Mouse (Mus musculus): ENCODE data around the gene Bbip1. TPM values are rescaled to one million over a fixed set of nuclear protein-coding genes. Genes with fewer than 3 reads are reported as not detected.
"Not testable (repeated sequence)": the region's sequence is repeated elsewhere in the genome, so short reads cannot be mapped to it uniquely, and the experiment has no call there.

Gene Bbip1
- polyA plus RNA-seq, 1 experiment from 2014 or later: 119 TPM

DNA sequence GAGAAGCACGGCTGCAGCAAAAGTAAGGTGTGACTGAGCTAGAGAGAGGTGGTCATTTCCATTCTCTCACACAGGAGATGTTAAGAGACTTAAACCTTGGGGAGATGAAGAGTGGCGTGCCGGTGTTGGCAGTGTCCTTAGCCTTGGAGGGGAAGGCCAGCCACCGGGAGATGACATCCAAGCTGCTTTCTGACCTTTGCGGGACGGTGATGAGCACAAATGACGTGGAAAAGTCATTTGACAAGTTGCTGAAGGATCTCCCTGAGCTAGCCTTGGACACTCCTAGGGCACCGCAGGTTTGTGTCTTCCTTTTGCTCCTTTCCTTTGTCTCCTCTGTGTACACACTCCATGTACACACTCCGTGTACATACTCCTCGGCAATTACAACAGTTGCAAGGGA lies 24.9 kb downstream of the Bbip1 start:
- Histone ChIP-seq H3K4me2 (replicated peaks) (no peak overlapping the region), H3K27ac (replicated peaks) (no peak overlapping the region), H3K4me1 (no peaks in the 10 kb centered on the region), H3K9me3 (0 out of 2 replicates have a peak, but pooled peaks cover under 1% of the 10 kb centered on the region), H3K9ac (replicated peaks) (no peak overlapping the region), H3K36me3 (peaks cover 70% of the 10 kb centered on the region), H3K27me3 (no peaks in the 10 kb centered on the region), H3K4me3 (no peak overlapping the region)
- 90% methylated on average over 10 of the region's 10 CpGs for WGBS
- no peak for ATAC-seq (ENCODE audit: low FRiP score, low read depth)

DNA sequence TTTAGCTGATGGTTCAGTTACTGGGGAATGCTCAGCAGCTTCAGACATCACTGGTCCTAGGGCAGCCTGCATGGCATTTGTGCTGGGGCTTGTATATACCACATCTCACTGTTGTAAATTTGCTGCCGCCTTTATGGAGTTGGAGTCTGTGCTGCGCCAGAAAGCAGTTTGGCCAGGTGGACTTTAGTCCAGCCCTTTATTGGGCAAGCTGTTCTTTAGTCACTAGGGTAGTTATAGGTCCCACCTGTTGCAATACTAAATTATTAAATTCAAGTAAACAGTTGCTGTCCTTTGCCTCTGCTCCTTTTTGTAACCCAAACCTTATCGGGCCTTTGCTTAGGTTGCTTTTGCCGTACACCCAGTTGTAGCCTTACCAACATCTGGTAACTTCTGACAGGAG lies 29.5 kb downstream of the Bbip1 start:
- WGBS: 95% methylated on average over 4 of the region's 4 CpGs
- H3K27ac ChIP-seq (replicated peaks): no peak overlapping the region
- no peak overlapping the region for H3K4me3 ChIP-seq
- no peaks in the 10 kb centered on the region for H3K9me3 ChIP-seq
- no peaks in the 10 kb centered on the region for H3K4me1 ChIP-seq
- ATAC-seq (ENCODE audit: low FRiP score, low read depth): no peak
- peaks cover 73% of the 10 kb centered on the region for H3K36me3 ChIP-seq
- no peaks in the 10 kb centered on the region for H3K27me3 ChIP-seq
- H3K4me2 ChIP-seq (replicated peaks): no peak overlapping the region
- no peak overlapping the region for H3K9ac ChIP-seq (replicated peaks)

DNA sequence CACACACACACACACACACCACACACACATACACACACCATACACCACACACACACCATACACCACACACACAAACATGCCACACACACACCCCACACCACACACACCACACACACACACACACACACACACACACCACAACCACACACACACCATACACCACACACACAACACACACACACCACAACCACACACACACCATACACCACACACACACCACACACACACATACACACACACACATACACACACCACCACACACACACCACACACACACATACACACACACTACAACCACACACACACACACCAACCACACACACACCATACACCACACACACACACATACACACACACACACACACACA lies 37.7 kb downstream of the Bbip1 start:
- not testable (repeated sequence) for H3K9ac ChIP-seq (replicated peaks); ATAC-seq (ENCODE audit: low FRiP score, low read depth); H3K27me3 ChIP-seq; H3K4me2 ChIP-seq (replicated peaks); H3K27ac ChIP-seq (replicated peaks); H3K4me3 ChIP-seq; H3K9me3 ChIP-seq
- H3K36me3 ChIP-seq: peaks cover 14% of the 10 kb centered on the region
- peaks cover 14% of the 10 kb centered on the region for H3K4me1 ChIP-seq

DNA sequence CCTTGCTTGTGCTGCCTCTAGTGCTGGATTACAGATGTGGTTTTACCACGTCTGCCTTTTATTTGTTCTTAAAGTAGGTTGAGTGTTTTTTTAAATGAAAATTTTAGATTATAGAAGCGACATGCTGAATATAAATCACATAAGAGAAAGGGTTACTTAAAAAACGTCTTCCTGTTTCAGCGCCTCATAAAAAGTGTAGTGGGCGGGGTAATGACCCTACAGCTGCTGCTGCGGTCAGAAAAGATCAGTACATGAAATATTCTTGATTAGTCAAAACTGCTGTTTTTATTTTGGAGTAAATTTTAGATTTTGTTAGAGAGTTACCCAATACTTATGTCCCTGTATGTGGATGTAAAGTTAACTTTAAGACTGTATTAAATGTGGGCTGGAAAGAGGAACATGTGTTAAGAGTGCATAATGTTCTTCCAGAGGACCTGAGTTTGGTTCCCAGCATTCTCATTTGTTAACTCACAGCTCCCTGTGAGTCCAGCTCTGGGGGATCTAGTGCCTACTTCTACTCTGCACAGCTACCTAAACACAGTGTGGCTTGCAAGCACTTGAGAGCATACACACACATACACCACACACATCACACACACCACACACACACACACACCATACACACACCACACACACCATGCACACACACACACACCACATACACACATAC lies 38.3 kb downstream of the Bbip1 start:
- no peaks in the 10 kb centered on the region for H3K27me3 ChIP-seq
- peaks cover 14% of the 10 kb centered on the region for H3K4me1 ChIP-seq
- 75% methylated on average over 6 of the region's 6 CpGs for WGBS
- no peak overlapping the region for H3K27ac ChIP-seq (replicated peaks)
- ATAC-seq (ENCODE audit: low FRiP score, low read depth): no peak
- H3K9me3 ChIP-seq: no peaks in the 10 kb centered on the region
- no peak overlapping the region for H3K4me2 ChIP-seq (replicated peaks)
- no peak overlapping the region for H3K4me3 ChIP-seq
- peaks cover 11% of the 10 kb centered on the region for H3K36me3 ChIP-seq
- H3K9ac ChIP-seq (replicated peaks): no peak overlapping the region

DNA sequence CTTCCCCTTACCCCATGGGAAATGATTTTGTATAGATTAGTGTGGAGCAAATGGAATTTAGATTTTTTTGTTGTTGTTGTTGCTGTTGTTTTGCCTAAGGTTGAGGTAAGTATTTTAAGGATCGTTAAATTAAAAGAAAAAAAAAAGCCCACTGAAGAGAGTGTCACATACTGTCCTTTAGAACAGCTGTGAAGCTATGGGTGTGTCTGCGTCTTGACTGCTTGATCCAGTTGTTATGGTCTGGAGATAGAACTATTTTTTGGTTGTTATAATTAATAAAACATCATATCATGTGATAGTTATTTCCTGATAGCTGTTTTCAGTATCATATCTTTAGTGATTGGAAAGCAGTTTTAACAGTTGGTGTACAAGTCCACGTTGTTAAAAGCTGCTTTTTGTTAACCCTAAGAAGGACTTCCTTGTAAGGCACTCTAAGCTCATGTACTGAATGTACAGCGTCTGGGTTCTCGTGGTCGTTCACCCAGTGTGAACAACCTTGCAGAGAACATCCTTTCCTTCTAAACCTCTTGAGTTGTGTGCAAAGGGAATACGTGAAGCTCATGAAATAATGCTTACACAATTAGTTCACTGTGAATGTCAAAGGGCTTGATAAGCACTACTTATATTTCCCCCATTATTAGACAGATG lies 39.5 kb downstream of the Bbip1 start:
- Histone ChIP-seq H3K4me2 (replicated peaks) (peak overlapping the region; percentile 67), H3K27ac (replicated peaks) (no peak overlapping the region), H3K9ac (replicated peaks) (no peak overlapping the region), H3K9me3 (no peaks in the 10 kb centered on the region), H3K36me3 (peaks cover 9% of the 10 kb centered on the region), H3K4me3 (peak overlapping the region; percentile 98), H3K27me3 (peaks cover 9% of the 10 kb centered on the region; the same call in 1 of the 2 replicates), H3K4me1 (peaks cover 14% of the 10 kb centered on the region)
- WGBS: 76% methylated on average over 7 of the region's 7 CpGs
- no peak for ATAC-seq (ENCODE audit: low FRiP score, low read depth)

DNA sequence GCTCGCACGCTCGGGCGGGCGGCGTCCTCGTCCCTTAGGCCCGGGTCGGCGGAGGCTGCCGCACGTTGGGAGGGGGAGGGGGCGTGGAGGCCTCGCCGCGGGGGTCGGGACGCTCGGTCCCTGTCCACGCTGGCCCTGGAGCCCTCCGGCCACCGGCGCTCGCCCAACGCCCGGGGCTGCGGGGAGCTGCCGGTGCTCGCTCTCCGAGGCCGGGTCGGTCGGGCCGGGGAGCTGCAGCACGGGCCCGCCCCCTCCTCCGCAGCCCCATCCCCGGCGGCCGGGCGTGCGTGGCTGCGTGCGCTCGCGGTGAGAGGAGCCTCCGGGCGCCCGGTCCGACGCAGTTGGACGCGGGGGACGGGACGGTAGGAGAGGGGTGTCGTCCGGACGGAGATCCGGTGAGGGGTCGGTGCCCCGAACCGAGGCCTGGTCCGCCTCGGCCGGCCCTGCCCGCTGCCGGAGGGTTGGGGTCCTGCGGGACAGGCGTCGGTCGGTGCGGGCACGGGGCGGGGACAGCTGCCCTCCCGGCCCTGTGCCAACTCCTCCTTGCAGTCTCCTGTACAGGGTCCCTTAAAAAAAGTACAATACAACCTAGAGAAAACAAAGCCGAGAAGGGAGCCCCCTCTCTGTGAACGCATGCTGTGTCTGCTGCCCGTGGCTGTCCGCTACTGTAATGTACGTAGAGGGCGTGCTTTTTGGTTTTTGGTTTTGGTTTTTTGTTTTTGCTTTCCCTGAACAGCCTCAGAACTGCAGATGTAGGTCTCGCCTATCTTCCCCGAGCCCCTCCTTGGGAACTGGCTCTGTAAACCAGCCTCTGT lies 40.7 kb downstream of the Bbip1 start:
- peaks cover 14% of the 10 kb centered on the region for H3K4me1 ChIP-seq
- under 1% methylated on average over 63 of the region's 83 CpGs for WGBS
- H3K9ac ChIP-seq (replicated peaks): peak overlapping the region; percentile 94
- peak; percentile 23 for ATAC-seq (ENCODE audit: low FRiP score, low read depth)
- no peaks in the 10 kb centered on the region for H3K9me3 ChIP-seq
- H3K27me3 ChIP-seq: peaks cover 11% of the 10 kb centered on the region; the same call in 1 of the 2 replicates
- H3K4me3 ChIP-seq: peak overlapping the region; percentile 98
- H3K36me3 ChIP-seq: no peaks in the 10 kb centered on the region
- peak overlapping the region; percentile 91 for H3K27ac ChIP-seq (replicated peaks)
- peak overlapping the region; percentile 67 for H3K4me2 ChIP-seq (replicated peaks)

DNA sequence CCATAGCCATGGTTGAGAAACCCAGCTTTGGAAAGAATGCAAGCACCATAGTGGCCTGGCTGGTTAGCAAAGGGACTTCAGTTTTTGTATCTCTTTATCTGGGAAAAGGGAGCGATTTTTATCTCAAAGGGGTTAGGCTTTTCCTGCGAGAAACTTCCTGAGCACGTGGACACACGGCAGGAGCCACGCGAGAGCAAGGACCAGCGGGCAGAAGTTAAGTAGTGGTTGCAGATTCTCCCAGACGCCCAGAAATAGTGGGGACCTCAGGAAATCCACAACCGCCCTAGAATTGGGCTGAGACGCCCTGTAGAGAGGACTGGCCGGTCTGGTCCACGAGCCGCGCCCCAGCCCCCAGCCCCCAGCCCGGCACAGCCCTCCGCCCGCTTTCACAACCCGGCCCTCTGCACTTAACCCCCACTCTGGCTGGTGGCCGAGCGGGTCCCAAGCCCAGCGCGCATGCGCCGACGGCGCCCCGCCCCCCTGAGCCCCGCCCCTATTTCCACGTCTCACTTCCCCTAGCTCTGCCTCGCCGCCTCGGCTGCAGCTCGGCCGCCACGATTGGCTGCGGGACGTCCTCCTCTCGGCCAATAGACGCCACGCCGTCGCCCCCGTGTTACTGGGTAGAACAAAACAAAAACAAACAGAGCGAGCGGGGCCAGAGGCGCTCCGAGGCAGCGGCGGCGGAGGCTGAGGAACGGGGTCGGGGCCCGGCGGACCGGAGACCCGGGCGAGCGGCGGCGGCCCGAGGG lies 41.5 kb downstream of the Bbip1 start:
- peak overlapping the region; percentile 98 for H3K4me3 ChIP-seq
- no peaks in the 10 kb centered on the region for H3K9me3 ChIP-seq
- peak; percentile 98 for ATAC-seq (ENCODE audit: low FRiP score, low read depth)
- peaks cover 14% of the 10 kb centered on the region for H3K4me1 ChIP-seq
- H3K36me3 ChIP-seq: no peaks in the 10 kb centered on the region
- WGBS: under 1% methylated on average over 57 of the region's 61 CpGs
- peak overlapping the region; percentile 91 for H3K27ac ChIP-seq (replicated peaks)
- H3K9ac ChIP-seq (replicated peaks): peak overlapping the region; percentile 94
- peak overlapping the region; percentile 67 for H3K4me2 ChIP-seq (replicated peaks)
- H3K27me3 ChIP-seq: peaks cover 11% of the 10 kb centered on the region; the same call in 1 of the 2 replicates

DNA sequence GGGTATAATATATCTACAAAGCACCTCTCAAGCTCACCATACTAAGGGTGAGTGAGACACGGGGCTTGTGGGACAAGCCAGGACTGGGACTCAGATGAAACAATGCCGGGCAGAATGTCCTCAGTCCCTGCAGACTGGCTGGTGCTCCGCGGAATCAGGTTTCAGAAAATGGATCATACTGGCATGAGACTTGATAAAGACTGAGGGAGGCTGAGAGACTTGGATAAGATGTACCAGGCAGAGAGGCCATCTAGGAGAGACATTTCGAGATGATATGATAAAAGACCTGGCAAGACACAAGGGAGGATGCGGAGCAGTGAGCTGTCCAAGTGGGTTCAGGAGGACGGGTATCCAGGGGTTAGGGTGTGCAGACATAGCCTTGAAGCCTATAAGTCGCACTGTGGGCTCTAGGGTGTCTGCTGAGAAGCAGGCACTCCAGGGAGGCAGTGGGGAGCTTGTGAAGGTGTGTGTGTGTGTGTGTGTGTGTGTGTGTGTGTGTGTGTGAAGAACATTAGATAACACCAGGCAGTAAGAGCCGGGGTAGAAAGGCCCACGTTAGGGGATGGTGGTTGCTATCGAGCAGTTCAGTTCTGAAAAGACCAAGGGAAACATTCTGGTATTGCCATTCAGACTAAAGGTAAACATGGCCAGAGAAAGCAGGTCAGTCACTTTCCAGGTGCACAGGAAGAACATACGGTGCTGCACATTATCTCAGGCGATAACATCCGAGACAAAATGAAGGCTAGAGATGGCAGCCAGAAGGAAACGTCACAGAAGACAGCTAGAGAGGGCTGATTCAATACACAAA lies 42.3 kb downstream of the Bbip1 start:
- H3K27ac ChIP-seq (replicated peaks): peak overlapping the region; percentile 91
- no peaks in the 10 kb centered on the region for H3K9me3 ChIP-seq
- H3K4me2 ChIP-seq (replicated peaks): peak overlapping the region; percentile 62
- no peaks in the 10 kb centered on the region for H3K36me3 ChIP-seq
- peaks cover 14% of the 10 kb centered on the region for H3K4me1 ChIP-seq
- WGBS: 64% methylated on average over 15 of the region's 15 CpGs
- peaks cover 11% of the 10 kb centered on the region; the same call in 1 of the 2 replicates for H3K27me3 ChIP-seq
- H3K9ac ChIP-seq (replicated peaks): peak overlapping the region; percentile 94
- ATAC-seq (ENCODE audit: low FRiP score, low read depth): no peak
- H3K4me3 ChIP-seq: peak overlapping the region; percentile 98

DNA sequence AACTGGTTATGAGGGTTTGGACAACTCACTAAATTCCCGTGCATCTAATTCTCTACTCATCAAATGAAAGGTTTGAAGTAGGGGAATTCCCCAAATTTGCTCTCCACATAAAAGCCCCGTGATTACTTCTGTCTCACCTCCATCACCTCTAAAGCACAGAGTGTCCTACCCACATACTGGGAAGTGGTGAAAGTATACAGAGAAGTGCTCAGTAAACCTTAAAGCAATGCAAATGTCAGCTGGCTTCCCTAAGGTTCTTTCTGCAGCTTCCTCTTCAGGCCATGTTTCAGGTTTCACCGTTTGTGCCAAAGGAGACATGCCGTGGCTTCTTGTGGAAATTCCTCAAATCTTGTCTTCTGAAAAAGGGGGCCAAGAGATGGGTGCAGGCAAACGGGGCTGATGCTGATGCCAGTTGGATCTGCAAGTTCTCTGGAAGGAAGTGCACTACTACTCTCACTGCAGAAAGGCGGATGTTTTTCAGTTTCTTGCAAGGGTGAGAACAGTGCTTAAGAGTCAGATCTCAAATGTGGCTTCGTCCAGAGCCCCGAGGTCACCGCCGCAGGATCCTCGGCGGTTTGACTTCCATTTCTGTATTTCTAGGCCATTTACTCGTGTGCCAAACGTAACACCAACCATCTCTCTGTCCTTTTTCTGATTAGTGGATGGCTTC lies 44.4 kb downstream of the Bbip1 start:
- Histone ChIP-seq H3K27ac (replicated peaks) (no peak overlapping the region), H3K4me1 (peaks cover 11% of the 10 kb centered on the region), H3K27me3 (peaks cover 11% of the 10 kb centered on the region; the same call in 1 of the 2 replicates), H3K4me2 (replicated peaks) (no peak overlapping the region), H3K9me3 (no peaks in the 10 kb centered on the region), H3K9ac (replicated peaks) (no peak overlapping the region), H3K36me3 (no peaks in the 10 kb centered on the region), H3K4me3 (no peak overlapping the region)
- no peak for ATAC-seq (ENCODE audit: low FRiP score, low read depth)
- 88% methylated on average over 14 of the region's 14 CpGs for WGBS

DNA sequence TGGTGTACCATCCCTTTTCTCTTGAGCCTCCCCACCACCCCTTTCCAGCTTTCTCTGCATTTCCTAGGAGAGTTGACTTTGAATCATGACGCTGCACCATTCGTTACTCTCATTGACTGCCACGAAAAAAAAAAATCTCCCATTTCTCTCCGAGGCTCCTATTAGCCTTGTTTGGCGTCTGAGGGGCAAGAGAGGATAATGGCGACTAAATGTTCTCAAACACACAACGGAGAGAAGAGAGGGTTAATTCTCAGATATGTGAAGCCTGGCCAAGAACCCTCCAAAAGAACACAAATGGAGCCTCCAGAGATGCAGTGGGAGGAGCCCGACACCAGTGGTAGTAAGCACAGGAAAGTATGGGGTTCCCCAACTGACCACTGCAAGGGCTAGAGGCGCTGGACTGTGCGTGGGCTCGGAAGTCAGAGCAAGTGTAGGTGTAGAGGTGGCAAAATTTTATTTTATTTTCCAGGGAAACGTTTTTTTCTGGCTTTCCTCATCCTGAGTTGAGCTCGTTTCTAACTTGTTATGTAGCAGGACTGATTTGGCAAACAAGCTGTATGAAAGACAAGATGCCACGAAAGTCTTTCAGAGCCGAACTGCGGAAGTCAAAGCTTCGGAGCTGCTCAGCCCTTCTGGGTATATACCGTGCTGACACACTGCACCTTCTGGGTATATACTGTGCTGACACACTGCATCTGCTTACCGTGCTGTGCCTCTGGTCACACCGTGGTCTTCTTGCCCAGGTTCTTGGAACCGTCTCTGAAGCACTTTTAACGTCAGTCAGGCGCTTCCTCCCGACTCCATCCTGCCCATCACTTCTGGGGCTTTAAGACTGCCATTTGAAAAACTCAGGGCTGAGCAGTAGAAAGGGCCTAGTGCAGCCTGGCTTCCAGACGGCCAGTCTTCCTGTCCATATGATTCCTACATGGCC lies 45.2 kb downstream of the Bbip1 start:
- H3K27ac ChIP-seq (replicated peaks): no peak overlapping the region
- ATAC-seq (ENCODE audit: low FRiP score, low read depth): no peak
- 85% methylated on average over 25 of the region's 25 CpGs for WGBS
- no peak overlapping the region for H3K9ac ChIP-seq (replicated peaks)
- no peak overlapping the region for H3K4me3 ChIP-seq
- H3K36me3 ChIP-seq: no peaks in the 10 kb centered on the region
- no peak overlapping the region for H3K4me2 ChIP-seq (replicated peaks)
- peaks cover 11% of the 10 kb centered on the region; the same call in 1 of the 2 replicates for H3K27me3 ChIP-seq
- H3K9me3 ChIP-seq: no peaks in the 10 kb centered on the region
- peaks cover 4% of the 10 kb centered on the region for H3K4me1 ChIP-seq

Data from midbrain, embryonic 12.5 days (tissue).